Mouse (Mus musculus): ENCODE data around the gene Faap100.

GRCm38 (mm10) chr11:120359391-120359790, 19.2 kb downstream of the Faap100 start:
- TF ChIP-seq CTCF (IDR thresholded peaks at IDR 0.05; ENCODE audit: low read depth, low read length) (no peak), POLR2A (IDR thresholded peaks at IDR 0.05; ENCODE audit: borderline replicate concordance, low read depth, low read length) (no peak)

Data from bone marrow macrophage, adult 2 months (primary cell).